Mouse (Mus musculus): ENCODE measurements around the gene Bcl11b.

- TF ChIP-seq TAL1 (IDR thresholded peaks at IDR 0.05; ENCODE audit: low read length) (no peak), GATA1 (IDR thresholded peaks at IDR 0.05; ENCODE audit: low read length) (no peak)
Measured at GRCm38 (mm10) chr12:107994421-107994820, 9.0 kb downstream of the Bcl11b start.
